Mouse (Mus musculus) ovary, postnatal 14 days (tissue): ENCODE measurements at regions not wholly inside any gene's neighbourhood (a gene's known extent, or its start where the extent isn't known, plus 50 kb on each side); places are given as distances from the start of the nearest gene placed in this dataset.
"Not testable (repeated sequence)": the region's sequence is repeated elsewhere in the genome, so short reads cannot be mapped to it uniquely, and the experiment has no call there.

Experiments used
- DNase-seq: peaks from one replicate; pipeline ENCODE4 v3.0.0; 2022; ENCODE audit warnings: low spot score

- DNase-seq, result no peak
Measured at GRCm38 (mm10) chrX:93888480-93888879, 56.5 kb upstream of the Pdk3 start.

- DNase-seq, result no peak
Measured at GRCm38 (mm10) chrX:93888966-93889365, 57.0 kb upstream of the Pdk3 start.

- peak; percentile 78 for DNase-seq
Measured at GRCm38 (mm10) chrX:93889394-93890042, 57.5 kb upstream of the Pdk3 start.

GRCm38 (mm10) chrX:93896838-93897820 lies 65.1 kb upstream of the Pdk3 start:
- no peak for DNase-seq

GRCm38 (mm10) chrX:93903209-93903608 lies 65.2 kb upstream of the AU015836 start:
- DNase-seq, result no peak

GRCm38 (mm10) chrX:93905531-93905930 lies 62.9 kb upstream of the AU015836 start:
- DNase-seq, result no peak

- peak; percentile 37 for DNase-seq
Measured at GRCm38 (mm10) chrX:93911087-93911840, 57.2 kb upstream of the AU015836 start.

GRCm38 (mm10) chrX:93915548-93915947 lies 52.9 kb upstream of the AU015836 start:
- DNase-seq, result no peak

GRCm38 (mm10) chrX:93917367-93917766 lies 51.1 kb upstream of the AU015836 start:
- DNase-seq, result not testable (repeated sequence)
